Mouse (Mus musculus) left cerebral cortex, postnatal 4 days (tissue): Measurements from ENCODE around the gene Aktip. TPM values are rescaled to one million over a fixed set of nuclear protein-coding genes. Genes with fewer than 3 reads are reported as not detected.
A peak's percentile ranks its signal among the peaks of the same experiment; 100 is the strongest.

Source experiments
- DNase-seq: peaks from one replicate; pipeline ENCODE4 v3.0.0-alpha.2; 2022
- intact Hi-C: fragments of 180-260 bp; cut with DNase I; formaldehyde crosslinking; loops from one replicate; pipeline ENCODE4 v1.15.1; 2025
- total RNA-seq, 2 experiments: library from RNA; stranded (reverse); gene quantifications; 2 replicates each; pipeline ENCODE4 v1.2.3; 2021

Gene Aktip
- total RNA-seq, 2 experiments from 2014 or later, result 73.7 to 78.2 TPM

DNA sequence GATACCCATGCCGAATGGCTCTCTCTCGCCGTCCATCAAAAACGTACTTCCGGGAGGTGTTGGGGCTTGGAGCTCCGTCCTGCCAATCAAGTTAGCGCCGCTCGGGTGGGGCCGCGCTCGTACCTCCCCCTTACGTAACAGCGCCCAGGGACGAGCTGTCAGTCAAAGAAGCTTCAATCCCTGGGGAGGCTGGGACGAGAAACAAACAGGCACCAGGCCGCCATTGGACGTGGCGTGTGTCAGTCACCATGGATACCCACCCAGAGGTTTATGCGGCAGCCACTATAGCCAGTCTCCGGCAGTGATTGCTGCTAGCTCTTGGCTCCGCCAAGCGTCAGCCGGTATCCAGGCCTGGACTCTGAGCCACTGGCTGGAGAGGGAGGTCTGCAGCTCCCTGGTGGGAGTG, 65.7 kb downstream of the Aktip start:
- peak; percentile 100 for DNase-seq
- intact Hi-C loops, result no loop called here

DNA sequence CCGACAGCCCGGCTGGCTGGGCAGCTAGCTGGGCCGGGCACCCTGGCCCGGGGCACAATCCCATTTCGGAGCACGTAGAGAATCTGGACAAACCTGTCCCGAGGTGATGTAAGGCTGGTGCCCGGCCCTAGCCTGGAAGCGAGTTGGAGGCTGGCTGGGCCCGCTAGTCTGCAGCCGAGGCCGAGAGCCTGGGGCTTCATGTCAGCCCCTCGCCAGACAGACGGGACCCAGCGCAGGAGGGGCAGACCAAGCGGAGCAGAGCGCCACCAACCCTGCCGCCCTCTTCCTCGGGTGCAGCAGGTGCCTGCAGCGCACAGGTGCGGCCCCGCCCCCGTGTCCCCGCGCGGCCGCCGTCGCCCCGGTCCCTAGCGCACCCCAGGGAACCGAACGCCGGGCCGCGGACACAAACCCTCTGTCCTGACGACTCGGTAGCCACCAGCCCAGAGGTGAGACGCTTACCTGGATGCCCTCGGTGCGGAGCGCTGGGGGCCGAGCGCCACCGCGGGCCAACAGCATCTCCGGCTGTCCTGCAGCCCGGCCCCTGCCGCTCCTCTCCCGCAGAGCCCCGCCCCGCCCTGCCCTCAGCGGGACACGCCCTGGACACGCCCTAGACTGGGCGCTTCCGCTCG, 66.2 kb downstream of the Aktip start:
- intact Hi-C loops, result no loop called here
- DNase-seq, result no peak

DNA sequence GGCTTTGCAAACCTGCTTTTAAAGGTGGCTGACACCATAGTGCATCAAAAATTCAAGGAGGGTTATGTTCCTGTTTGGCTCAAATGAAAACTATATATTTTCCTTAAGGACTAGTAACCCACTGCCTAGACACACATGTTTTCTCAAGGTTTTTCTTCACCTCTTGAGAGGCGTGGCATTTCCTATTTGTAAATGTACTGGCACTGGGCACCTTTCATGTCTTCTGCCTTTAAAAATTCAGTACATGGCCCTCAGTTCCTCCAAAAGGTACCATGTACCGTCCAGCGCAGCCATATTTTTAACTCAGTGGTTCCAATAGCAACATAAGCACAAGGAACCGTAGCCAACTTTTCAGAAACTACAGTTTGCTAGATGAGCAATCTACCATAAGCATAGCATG, 67.0 kb downstream of the Aktip start:
- intact Hi-C loops, result no loop called here
- no peak for DNase-seq

DNA sequence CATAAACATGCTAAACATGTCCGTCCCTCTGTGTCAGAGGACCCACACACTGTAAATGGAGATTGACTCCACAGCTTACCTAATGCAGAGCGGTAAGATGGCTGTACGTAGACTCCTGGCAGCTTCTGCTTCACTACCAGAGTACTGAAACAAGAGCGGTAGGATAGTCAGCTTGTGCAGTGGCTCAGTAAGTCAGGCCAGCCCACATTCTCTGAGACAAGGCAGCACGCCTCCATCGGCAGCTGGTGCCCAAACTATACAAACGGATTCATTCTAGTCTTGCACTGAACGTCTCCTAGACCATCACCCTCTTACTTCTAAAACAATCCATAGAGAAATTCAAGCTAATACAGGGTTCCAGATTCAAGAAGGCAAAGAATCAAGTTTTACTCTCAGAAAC, 73.0 kb downstream of the Aktip start:
- intact Hi-C loops, result no loop called here
- DNase-seq, result no peak

DNA sequence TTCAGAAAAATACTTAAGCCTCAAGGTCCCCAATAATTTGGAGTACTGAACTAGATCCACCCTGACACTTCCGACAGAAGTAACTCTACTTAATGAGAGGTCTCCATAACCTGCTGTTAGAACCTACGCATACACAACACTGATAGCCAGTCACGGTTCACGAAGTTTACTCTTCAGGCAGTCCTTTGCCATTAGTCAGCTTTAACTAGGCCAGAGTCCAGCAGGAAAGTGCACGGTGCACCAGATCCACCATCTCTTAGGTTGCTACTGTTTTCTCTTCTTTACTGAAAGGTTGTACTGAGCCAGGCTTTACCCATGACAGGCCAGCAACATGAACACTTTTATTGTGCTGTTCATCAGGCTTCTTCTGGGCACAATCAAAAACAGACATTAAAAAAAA, 75.5 kb downstream of the Aktip start:
- intact Hi-C loops, result no loop called here
- no peak for DNase-seq

DNA sequence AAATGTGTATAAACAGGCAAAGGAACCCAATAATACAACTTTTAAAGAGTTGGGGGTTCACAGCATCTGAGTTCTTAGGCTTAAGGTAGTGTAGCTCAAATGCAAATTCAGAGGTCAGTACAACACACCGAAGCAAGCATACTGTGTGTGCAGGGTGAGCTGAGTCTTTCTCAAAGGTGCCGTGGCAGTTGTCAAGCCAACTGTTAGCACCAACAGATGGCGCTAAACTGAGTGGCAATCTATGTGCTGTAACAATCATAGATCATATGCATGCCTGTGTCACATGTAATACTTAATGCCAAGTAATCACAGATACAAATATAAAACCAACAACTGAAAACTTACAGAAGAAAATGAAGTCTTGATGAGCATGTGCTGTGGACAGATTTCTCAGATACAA, 81.6 kb downstream of the Aktip start:
- intact Hi-C loops, result no loop called here

DNA sequence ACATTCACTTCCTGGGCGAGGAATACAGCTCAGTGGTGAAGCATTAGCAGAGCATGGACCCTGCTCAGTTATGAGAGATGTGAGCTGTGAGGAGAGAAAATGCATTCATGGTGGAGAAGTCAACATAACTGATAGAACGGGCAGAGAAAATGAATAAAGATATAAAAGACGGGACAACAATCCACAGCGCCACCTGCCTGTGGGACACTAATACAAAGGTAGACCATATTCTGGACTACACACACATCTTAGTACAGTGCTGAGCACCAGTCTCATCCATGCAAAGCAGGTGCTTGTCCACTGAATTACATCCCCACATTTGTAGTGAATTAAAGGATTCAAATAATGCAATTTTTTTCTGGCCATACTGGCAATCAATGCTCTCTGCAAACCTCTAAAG, 82.2 kb downstream of the Aktip start:
- intact Hi-C loops, result no loop called here
- no peak for DNase-seq

More for the DNA sequence above, 81.6 kb downstream of the Aktip start:
- DNase-seq, result no peak

DNA sequence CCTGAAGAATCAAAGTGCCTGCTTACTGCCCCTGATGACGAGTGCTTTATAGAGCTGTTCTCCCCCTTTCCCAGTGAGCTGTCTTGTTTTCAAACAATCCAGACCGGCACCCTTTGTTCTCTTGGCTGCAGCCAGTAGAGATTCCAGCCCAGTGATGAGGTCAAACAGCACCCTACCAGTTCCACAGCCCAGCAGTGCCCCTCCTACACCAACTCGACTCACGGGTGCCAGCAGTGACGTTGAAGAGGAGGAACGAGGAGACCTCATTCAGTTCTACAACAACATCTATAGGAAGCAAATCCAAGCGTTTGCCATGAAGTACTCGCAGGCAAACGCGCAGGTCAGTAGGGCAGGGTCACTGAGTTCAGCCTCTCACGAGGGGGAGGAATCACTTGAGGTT, 84.9 kb downstream of the Aktip start:
- DNase-seq, result no peak

DNA sequence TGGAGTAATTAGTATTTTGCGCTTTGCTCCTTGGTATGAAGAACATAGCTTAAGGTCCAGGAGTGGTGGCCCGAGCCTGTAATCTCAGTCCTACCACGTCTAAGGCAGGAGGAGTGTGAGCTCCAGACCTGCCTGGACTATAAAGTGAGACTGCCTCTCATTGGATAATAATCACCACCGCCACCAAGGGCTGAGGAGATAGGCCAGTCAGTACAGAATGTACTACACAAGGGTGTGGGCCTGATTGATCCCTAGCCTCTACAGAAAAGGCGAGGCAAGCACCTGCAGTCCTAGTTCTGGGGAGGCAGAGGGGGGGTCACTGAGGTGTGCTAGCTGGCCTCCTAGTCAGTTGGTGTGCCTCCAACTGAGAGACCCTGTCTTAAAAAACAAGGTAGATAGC, 85.3 kb downstream of the Aktip start:
- intact Hi-C loops, result no loop called here
- DNase-seq, result no peak

More for the DNA sequence above, 84.9 kb downstream of the Aktip start:
- intact Hi-C loops, result no loop called here

DNA sequence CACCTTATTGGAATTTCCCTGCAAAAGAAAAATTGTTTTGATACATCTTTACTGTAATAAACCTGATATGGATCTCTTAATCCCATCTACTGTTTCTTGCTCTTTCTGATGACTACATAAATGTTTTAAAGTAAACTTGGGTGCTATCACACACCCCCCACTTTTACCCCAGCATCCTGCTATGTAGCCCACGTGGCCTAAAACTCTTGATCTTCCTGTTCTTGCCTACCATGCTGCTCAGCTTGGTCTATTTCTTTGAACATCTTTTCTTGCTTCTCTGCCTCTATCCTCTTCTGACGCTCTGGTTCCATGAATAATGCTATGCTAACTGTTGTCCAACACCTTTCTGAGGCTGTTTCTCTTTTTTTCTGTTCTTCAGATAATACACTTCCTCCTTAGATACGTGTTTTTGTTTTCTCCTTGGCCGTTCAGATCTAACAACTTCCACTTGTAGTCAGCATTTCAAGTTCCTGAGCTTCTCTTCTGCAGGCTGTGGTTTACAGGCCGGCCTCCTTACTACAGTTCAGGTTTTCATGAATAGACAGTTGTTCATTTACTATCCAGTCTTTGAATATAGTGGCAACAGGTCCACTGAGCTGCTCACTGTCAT, 87.8 kb downstream of the Aktip start:
- intact Hi-C loops, result no loop called here
- no peak for DNase-seq

DNA sequence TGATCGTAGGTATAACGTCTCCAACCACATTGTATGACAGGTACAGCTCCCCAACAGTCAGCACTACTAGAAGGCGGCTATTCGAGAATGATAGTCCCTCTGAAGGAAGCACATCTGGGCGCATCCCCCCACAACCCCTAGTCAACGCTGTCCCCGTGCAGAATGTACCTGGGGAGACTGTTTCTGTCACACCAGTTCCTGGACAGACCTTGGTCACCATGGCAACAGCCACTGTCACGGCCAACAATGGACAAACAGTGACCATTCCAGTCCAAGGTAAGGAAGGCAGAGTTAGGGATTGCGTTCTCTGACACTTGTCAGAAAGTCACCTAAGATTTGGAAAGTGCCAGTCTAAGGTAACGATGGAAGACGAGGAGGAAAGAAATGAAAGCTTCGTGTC, 93.5 kb downstream of the Aktip start:
- no peak for DNase-seq
- intact Hi-C loops, result loop anchor here (10.0 kb wide), 1 partner anchor 91 kb away; no protein-coding TSS in a partner anchor

DNA sequence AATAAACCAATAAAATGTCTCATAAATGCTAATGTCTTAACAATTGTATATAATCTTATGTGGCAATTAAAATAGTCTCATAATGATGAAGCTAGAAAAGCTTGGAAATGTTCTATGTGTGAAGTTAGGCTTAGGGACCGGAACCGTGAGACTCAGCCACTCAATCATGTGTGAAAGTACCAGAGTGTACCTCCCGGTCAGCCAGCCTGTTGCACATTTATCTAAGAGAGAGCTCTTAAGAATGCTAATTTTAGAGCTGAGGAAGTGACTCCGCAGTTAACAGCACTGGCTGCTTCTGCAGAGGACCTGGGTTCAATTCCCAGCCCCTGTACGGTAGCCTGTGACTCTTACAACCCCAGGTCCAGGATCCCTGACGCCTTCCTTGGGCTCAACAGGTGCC, 101.7 kb downstream of the Aktip start:
- intact Hi-C loops, result no loop called here
- no peak for DNase-seq

DNA sequence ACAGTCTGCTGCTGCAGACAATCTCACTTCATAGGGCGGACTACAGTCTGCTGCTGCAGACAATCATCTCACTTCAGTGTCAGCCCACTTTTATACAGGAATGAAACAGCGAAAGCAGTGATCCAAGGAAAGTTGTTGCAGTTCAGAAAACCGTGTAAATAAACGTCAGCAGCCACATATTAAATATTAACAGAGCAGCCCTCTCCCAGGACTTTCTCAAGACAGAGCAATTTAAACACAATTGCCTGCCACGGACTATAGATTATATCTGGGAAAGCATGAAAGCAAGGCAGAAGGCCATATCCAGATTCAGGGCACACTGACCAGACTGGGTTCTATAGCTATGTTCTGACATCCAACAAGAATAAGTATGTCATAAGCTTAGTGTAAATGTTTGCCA, 105.6 kb downstream of the Aktip start:
- intact Hi-C loops, result no loop called here
- DNase-seq, result no peak

DNA sequence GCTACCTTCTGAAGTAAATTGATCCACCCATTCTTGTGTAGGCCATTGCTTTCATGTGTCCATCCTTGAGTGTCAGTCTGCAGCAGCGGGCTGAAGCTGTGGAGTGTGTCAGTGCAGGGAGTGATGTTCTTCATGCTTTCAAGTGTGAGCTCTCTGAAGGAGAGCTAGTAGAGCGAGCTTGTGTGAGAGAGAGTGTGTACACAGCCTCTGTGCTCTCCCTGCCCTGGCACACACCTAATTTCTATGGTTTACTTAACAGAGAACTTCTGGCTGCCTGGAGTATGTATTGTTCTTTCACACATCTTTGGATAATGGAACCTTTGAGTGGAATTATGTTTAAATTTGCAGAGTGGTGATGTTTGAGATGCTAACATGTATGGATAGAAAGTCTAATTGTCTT, 110.2 kb downstream of the Aktip start:
- no peak for DNase-seq
- intact Hi-C loops, result no loop called here

DNA sequence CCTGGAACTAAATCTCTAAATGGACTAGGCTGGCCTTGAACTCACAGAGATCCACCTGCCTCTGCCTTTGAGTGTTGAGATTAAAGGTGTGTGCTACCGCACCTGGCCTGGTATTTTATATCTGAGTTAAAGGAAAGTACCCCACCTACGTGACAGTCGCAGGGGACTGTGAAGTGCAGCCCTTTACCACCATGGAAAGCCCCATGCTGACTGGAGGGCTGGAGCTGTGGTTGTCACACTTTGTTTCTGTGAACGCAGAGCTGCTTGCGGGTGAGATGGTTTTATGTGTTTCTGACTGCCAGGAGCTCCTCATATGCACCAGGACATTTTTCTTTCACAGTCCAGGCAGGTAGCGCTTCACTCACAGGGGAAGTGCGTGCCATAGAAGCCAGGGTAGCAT, 111.3 kb downstream of the Aktip start:
- intact Hi-C loops, result no loop called here
- no peak for DNase-seq

DNA sequence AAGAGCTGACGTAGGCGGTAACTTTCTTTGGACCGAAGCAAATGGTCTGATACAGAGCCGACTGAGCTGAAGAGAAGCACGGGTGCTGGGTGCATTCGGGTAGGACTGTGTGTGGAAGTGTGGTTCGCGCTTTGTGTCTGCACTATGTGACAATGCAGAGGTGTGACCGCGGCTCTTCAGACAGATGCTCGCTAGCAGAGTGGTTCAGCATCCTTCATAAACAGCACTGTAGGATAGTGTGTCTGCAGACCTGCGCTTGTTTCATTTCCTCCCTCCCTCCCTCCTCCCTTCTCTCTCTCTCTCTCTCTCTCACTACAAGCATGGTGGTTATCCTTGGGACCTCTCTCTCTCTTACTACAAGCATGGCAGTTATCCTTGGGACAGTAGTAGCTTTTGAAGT, 117.3 kb downstream of the Aktip start:
- intact Hi-C loops, result no loop called here
- no peak for DNase-seq

DNA sequence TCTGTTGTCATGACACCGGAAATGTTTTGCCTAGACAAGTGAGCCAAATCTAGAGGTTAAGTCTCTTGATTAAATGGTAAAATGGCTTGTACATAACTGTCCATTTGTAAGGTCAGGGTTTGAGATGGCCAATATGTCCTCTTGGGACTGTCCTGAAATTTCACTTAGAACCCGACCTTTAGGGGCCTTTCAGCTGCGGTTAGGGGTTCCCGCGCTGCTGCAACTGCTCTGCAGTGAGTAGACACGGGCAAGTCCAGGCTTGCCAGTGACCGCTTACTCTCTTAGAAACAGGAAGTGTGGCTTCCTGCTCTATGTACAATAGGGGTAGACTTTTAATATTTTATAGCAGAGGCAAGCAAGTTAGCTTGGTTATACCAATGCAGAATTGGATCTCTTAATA, 117.9 kb downstream of the Aktip start:
- intact Hi-C loops, result no loop called here
- DNase-seq, result no peak

DNA sequence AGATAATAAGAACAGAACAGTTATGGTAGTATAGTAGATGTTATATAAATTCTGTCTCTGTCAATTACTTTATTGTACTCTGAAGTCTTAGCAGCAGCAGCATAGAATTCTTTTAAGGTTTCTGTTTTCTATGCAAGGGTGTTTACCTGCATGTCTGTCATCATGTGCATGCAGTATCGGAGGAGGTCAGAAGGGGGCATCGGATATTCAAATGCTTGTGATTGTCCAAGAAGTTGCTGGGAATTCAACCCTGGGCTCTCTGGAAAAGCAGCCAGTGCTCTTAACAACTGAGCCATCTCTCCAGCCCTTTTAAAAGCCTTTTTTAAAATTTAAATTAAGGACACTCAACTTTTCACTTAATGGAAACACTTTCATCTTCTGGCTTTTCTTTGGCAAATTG, 120.1 kb downstream of the Aktip start:
- intact Hi-C loops, result no loop called here
- no peak for DNase-seq

DNA sequence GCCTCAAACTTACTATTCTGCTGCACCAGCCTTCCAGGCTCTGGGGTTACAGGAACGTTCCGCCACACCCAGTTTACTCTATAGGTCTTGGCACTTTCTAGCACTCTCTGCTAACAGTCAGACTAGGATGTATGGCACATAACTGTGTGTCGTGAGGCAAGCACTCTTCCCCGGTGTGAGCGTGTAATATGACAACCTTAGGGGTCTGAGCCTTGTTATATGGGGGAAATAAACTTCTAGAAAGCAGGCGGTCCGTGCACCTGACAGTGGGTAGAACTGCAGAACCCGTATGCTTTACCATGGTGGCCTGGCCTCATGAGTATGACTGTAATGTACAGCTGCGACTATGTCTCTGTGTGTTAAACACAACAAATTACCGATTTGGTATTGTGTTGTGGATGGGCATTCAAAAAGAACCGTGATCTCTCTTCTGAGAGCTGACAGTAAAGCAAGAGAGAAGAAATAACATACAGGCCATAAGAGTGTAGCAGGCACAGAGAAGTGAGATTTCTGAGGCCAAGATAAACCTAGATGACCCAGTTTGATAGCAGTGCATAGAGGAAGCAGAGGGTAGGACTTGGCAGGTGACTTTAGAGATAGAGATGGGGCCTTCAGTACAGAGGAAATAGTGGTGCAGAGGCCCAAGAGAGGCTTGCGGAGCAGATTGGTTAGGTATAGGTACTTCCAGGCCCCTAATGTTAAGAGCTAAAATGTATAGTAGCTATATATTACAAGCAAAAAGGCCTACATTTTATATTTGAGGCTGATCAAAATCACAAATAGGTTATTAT, 122.5 kb downstream of the Aktip start:
- intact Hi-C loops, result no loop called here
- no peak for DNase-seq

DNA sequence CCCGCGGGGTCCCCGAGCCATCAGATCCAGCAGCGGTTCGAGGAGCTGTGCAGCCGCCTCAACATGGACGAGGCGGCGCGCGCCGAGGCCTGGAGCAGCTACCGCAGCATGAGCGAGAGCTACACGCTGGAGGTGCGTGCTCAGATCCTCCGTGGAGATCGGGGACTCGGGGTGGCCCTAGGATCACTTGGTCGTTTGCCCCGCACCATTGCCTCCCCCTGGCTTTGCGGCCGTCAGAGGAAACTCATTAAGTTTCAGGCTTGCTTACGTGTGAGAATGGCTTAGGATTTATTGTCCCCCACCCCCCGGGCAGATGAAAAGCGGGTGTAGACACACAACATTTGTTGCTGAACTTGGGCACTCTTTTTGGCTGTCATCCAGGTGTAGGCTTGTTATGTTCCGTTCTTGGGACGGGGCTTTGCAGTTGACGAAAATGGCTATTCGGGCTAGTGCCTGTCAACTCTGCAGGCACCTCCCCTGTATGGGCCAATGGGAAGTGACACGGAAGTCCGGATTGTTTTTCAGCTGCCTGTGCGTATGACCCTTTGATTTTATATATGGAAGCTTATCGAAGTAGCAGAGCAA, 129.4 kb downstream of the Aktip start:
- intact Hi-C loops, result no loop called here
- DNase-seq, result peak; percentile 53

DNA sequence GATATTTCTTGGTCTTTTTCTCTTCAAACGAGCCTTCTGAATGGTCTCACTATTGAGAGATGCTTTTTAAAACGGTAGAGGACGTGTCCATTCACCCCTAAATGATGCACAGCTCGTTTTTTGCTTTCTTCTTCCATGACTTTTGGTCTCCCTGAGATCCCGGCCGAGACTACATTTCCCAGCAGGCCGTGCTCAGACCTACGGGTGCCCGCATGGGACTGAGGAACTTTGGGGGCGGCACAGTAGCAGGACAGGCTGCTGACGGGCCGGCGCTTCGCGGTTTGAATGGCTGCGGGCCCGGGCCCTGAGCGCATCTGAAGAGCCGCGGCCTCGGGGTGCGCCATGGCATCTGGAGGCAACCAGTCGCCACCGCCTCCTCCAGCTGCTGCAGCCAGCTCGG, 129.9 kb downstream of the Aktip start, which contains the start of gene Rbl2:
Rbl2 (plus strand) TSS at position 224 of the 400 bp plus-strand sequence.
- peak; percentile 95 for DNase-seq
- intact Hi-C loops, result no loop called here

DNA sequence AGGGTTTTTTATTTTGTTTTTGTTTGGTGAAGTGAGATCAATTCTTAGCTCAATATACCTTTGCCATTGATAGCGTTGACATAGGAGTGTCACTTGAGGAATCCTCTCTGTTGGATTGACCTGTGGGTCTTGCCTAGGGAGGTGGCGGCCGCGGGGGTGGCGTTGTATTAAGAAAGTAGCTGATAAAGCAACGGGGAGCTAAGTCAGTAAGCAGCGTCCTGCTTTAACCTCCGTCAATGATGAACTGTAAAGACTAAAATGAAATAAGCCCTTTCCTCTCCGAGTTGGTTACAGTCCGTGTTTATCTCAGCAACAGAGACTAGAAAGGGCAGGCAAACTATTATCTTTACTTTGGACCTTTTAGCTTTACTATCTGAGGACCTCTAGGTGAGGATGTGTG, 130.4 kb downstream of the Aktip start:
- DNase-seq, result peak; percentile 19
- intact Hi-C loops, result no loop called here
